Mouse (Mus musculus) erythroblast, embryonic 14.5 days (primary cell): ENCODE data around the gene Xrcc2. TPM values are rescaled to one million over a fixed set of nuclear protein-coding genes. Genes with fewer than 3 reads are reported as not detected.
A peak's percentile ranks its signal among the peaks of the same experiment; 100 is the strongest.
"Not testable (repeated sequence)": the region's sequence is repeated elsewhere in the genome, so short reads cannot be mapped to it uniquely, and the experiment has no call there.

Experiments
- H3K27me3 ChIP-seq: 2 replicates; pipeline ENCODE4 v1.6.1; 2012; ENCODE audit warnings: inconsistent platforms; ENCODE audit not compliant: control insufficient read depth
- H3K36me3 ChIP-seq: 2 replicates; pipeline ENCODE4 v1.6.1; 2012; ENCODE audit warnings: mild to moderate bottlenecking, inconsistent platforms; ENCODE audit not compliant: control insufficient read depth
- H3K4me1 ChIP-seq: 2 replicates; pipeline ENCODE4 v1.6.1; 2012; ENCODE audit warnings: inconsistent platforms; ENCODE audit not compliant: control insufficient read depth
- H3K4me3 ChIP-seq: replicated peaks from 2 replicates; pipeline ENCODE3; 2012; ENCODE audit warnings: moderate library complexity, mild to moderate bottlenecking, inconsistent platforms
- H3K9me3 ChIP-seq: 2 replicates; pipeline ENCODE4 v1.6.1; 2012; ENCODE audit warnings: low read length, inconsistent platforms, mixed read lengths; ENCODE audit not compliant: control insufficient read depth
- GATA1 ChIP-seq: IDR thresholded peaks from 2 replicates; pipeline ENCODE4 v1.6.1; 2012; ENCODE audit warnings: low read length, inconsistent platforms, mixed read lengths
- TAL1 ChIP-seq: IDR thresholded peaks from 3 replicates; pipeline ENCODE4 v1.6.1; 2012; ENCODE audit warnings: low read length, inconsistent platforms, mixed read lengths
- polyA plus RNA-seq: library from polyadenylated mRNA; stranded (reverse); fragments of >175 nt; gene quantifications from 2 replicates; pipeline ENCODE4 v1.2.3, GENCODE M21; 2012

The Xrcc2 gene
- polyA plus RNA-seq, 1 experiment, result 0.45 TPM

- H3K4me1 ChIP-seq, result no peaks in the 10 kb centered on the region
- no peaks in the 10 kb centered on the region for H3K9me3 ChIP-seq
- no peak overlapping the region for H3K4me3 ChIP-seq
- no peak for TF ChIP-seq TAL1
- TF ChIP-seq GATA1, result no peak
- no peaks in the 10 kb centered on the region for H3K36me3 ChIP-seq
- no peaks in the 10 kb centered on the region for H3K27me3 ChIP-seq
Measured at GRCm38 (mm10) chr5:25735861-25736260, 30.2 kb upstream of the Xrcc2 start.

- Histone ChIP-seq H3K9me3 (no peaks in the 10 kb centered on the region), H3K4me1 (no peaks in the 10 kb centered on the region), H3K27me3 (no peaks in the 10 kb centered on the region), H3K36me3 (no peaks in the 10 kb centered on the region), H3K4me3 (no peak overlapping the region)
- TF ChIP-seq TAL1 (no peak), GATA1 (no peak)
Measured at GRCm38 (mm10) chr5:25734318-25734717, 28.7 kb upstream of the Xrcc2 start.

GRCm38 (mm10) chr5:25724134-25724675, 18.6 kb upstream of the Xrcc2 start:
- Histone ChIP-seq H3K4me3 (no peak overlapping the region), H3K9me3 (no peaks in the 10 kb centered on the region), H3K27me3 (no peaks in the 10 kb centered on the region), H3K4me1 (no peaks in the 10 kb centered on the region), H3K36me3 (no peaks in the 10 kb centered on the region)
- TF ChIP-seq GATA1 (no peak), TAL1 (no peak)

DNA sequence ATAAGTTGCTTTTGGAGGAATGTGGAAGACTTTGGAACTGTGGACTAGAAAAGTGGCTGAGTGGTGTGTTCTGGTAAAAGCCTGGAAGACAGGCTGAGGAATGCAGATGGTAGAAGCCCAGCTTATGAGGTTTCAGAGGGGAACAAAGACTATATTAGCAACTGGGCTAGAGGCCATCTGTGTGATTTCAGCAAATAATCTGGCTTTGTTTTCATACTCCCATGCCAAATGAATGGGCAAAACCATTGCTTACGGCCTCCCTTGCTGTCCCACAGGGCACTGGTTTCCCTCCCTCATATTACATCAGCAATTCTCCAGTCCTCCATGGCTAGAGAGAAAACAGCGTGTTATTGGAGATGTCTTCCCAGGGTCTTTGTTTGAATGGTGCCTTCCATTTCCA, 17.4 kb upstream of the Xrcc2 start:
- Histone ChIP-seq H3K27me3 (no peaks in the 10 kb centered on the region), H3K4me3 (no peak overlapping the region), H3K9me3 (no peaks in the 10 kb centered on the region), H3K36me3 (no peaks in the 10 kb centered on the region), H3K4me1 (no peaks in the 10 kb centered on the region)
- TF ChIP-seq TAL1 (no peak), GATA1 (no peak)

DNA sequence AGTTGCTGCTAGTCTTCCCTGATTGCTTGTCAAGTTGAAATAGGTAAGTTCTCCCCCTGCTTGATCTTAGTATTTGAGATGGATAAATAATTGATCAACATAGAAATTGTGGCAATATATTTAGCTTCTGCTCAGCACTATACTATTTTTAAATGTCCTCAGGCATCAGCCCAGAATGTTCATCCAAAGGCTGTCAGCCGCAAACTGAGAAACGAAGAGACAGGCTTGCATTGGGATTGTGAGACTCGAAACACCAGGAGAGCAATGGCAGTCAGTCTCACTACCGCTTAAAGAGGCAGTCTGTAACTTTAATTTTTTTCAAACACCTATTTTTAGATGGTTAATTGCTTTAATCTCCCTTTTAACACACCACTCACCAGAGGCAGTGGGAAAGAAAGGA, 13.8 kb upstream of the Xrcc2 start:
- Histone ChIP-seq H3K4me3 (no peak overlapping the region), H3K27me3 (no peaks in the 10 kb centered on the region), H3K36me3 (no peaks in the 10 kb centered on the region), H3K9me3 (no peaks in the 10 kb centered on the region), H3K4me1 (no peaks in the 10 kb centered on the region)
- TF ChIP-seq TAL1, result no peak

DNA sequence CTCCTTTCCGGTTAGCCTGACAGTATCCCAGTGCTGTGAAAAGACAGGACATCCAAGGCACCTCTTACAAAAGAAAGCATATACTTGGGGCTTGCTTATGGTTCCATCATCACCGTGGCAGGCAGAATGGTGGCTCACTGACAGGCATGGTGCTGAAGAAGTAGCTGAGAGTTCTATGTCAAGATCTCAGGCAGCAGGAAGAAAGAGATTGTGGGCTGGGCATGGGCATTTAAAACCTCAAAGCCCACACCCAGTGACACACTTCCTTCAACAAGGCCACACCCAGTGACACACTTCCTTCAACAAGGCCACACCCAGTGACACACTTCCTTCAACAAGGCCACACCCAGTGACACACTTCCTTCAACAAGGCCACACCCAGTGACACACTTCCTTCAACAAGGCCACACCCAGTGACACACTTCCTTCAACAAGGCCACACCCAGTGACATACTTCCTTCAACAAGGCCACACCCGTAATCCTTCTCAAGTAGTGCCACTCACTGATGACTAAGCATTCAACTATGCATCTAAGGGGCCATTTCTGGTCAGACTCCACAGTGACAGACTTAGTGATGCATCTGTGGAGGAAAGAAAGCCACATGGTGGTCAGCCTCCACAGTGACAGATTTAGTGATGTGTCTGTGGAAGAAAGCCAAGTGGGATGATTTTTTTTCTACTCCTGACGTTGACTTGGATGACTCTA, 7.5 kb upstream of the Xrcc2 start:
- H3K4me1 ChIP-seq, H3K27me3 ChIP-seq, H3K36me3 ChIP-seq, H3K4me3 ChIP-seq: not testable (repeated sequence)
- H3K9me3 ChIP-seq, result peaks cover 11% of the 10 kb centered on the region

DNA sequence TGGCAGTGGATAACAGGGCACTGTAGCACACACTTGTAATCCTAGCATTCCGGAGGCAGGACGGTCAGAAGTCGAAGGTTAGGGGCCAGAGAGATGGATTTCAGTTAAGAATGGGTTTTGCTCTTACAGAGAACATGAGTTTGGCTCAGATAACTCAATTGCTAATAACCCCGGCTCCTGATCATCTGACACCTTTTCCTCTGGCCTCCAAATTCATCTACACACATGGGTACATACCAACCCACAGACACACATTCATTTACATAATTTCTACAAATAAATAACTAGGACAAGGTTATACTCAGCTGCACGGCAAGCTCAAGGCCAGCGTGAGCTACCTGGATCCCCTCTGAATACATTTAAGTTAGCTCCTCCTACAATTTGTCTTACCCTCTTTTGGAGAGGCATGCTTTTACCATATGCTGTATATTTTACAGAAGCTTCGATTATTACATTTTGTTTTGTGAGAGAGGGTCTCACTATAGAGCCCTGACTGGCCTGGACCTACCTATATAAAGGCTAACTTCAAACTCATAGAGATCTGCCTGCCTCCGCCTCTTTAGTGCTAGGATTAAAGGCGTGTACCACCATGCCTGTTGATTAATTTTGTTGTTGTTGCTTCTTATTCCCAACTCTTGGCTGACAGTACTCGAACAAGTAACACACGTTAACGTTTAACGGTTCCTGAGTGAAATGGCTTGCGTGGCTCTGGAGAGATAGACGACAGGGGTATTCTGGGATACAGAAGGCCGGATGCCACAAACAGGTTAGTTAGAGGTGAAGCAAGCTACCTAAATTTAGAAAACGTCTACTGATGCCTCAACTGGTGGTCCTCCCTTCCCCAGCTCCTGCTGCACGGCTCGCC, 691 bp downstream of the Xrcc2 start:
- Histone ChIP-seq H3K4me1 (peaks cover 26% of the 10 kb centered on the region), H3K36me3 (peaks cover 41% of the 10 kb centered on the region), H3K9me3 (no peaks in the 10 kb centered on the region), H3K27me3 (no peaks in the 10 kb centered on the region), H3K4me3 (peak overlapping the region; percentile 88)
- TF ChIP-seq GATA1 (peak; percentile 38; the same call in 1 of the 2 replicates), TAL1 (peak; percentile 56)

GRCm38 (mm10) chr5:25697941-25698340, 7.7 kb downstream of the Xrcc2 start:
- Histone ChIP-seq H3K4me1 (peaks cover 5% of the 10 kb centered on the region), H3K9me3 (no peaks in the 10 kb centered on the region), H3K27me3 (no peaks in the 10 kb centered on the region), H3K36me3 (peaks cover 94% of the 10 kb centered on the region), H3K4me3 (no peak overlapping the region)
- TF ChIP-seq TAL1 (no peak), GATA1 (no peak)

DNA sequence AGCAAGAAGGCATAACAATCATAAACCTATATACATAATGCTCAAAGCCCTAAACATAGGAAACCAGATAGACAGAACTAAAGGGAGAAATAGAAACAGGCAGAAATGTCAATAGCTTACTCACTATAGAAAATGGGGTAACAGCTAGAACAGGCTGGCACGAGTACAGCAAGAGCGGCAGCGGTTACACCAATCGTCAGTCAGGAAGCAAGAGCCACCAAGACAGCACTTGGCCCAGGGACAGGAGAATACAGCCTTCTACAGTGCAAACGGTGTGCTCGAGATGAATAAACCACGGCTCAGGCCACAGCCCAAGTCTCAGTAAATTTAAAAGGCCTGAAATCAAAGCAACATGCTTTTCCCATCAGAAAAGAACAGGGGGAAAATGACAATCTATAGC, 9.4 kb downstream of the Xrcc2 start:
- H3K4me1 ChIP-seq, result peaks cover 2% of the 10 kb centered on the region; the same call in 1 of the 2 replicates
- no peaks in the 10 kb centered on the region for H3K27me3 ChIP-seq
- H3K4me3 ChIP-seq, result no peak overlapping the region
- H3K9me3 ChIP-seq, result no peaks in the 10 kb centered on the region
- TF ChIP-seq GATA1 (no peak), TAL1 (no peak)
- peaks cover 94% of the 10 kb centered on the region for H3K36me3 ChIP-seq
